Mouse (Mus musculus) MEL (cell line): ENCODE results near the gene Dnaic2. TPM values are rescaled to one million over a fixed set of nuclear protein-coding genes. Genes with fewer than 3 reads are reported as not detected.

Source experiments
- DNase-seq: peaks from one replicate; pipeline ENCODE4 v3.0.0; 2011; ENCODE audit warnings: low read depth, low spot score
- H3K27ac ChIP-seq: 2 replicates; pipeline ENCODE4 v1.5.1; 2012; ENCODE audit warnings: low read depth, mild to moderate bottlenecking, control low read depth, low read length, moderate library complexity; ENCODE audit not compliant: control insufficient read depth
- H3K27me3 ChIP-seq, 2 experiments: fragments of 150-350 bp in 1 of 2; sonication (generic) in 1 of 2; 2 replicates each; pipeline ENCODE4 v1.6.1; 2012; ENCODE audit warnings: low read length in 2 of 2, mild to moderate bottlenecking in 2 of 2, improper control_type of control experiment in 1 of 2, moderate library complexity in 1 of 2; ENCODE audit not compliant: insufficient read depth in 2 of 2, control insufficient read depth in 1 of 2
- H3K36me3 ChIP-seq, 2 experiments: 2 replicates each; pipeline ENCODE4 v1.6.1; 2012 to 2014; ENCODE audit warnings: low read length in 2 of 2, improper control_type of control experiment in 1 of 2, inconsistent platforms in 1 of 2, mild to moderate bottlenecking in 1 of 2; ENCODE audit not compliant: insufficient read depth in 2 of 2, control insufficient read depth in 1 of 2
- H3K4me1 ChIP-seq, 2 experiments: fragments of 150-350 bp in 1 of 2; sonication (generic) in 1 of 2; 2 replicates each; pipeline ENCODE4 v1.6.1; 2012; ENCODE audit warnings: low read length in 2 of 2, improper control_type of control experiment in 1 of 2, mild to moderate bottlenecking in 1 of 2; ENCODE audit not compliant: insufficient read depth in 2 of 2, control insufficient read depth in 1 of 2
- H3K4me3 ChIP-seq, 2 experiments: fragments of 150-350 bp in 1 of 2; sonication (generic) in 1 of 2; 2 replicates each; pipeline ENCODE4 v1.5.1; 2012; ENCODE audit warnings: low read depth in 2 of 2, low read length in 2 of 2, mild to moderate bottlenecking in 2 of 2, moderate library complexity in 2 of 2, control low read depth in 1 of 2, improper control_type of control experiment in 1 of 2; ENCODE audit not compliant: control insufficient read depth in 1 of 2, insufficient read depth in 1 of 2
- H3K79me2 ChIP-seq: 2 replicates; pipeline ENCODE4 v1.6.1; 2012; ENCODE audit warnings: mild to moderate bottlenecking, low read length, moderate library complexity; ENCODE audit not compliant: control insufficient read depth, poor library complexity, insufficient read depth
- H3K9ac ChIP-seq: 2 replicates; pipeline ENCODE4 v1.6.1; 2012; ENCODE audit warnings: low read depth, mild to moderate bottlenecking, control low read depth, low read length, moderate library complexity; ENCODE audit not compliant: control insufficient read depth, poor library complexity, severe bottlenecking
- H3K9me3 ChIP-seq: fragments of 150-350 bp; sonication (generic); replicated peaks from 2 replicates; pipeline ENCODE4 v1.6.1; 2012; ENCODE audit warnings: mild to moderate bottlenecking, low read length, improper control_type of control experiment, moderate library complexity; ENCODE audit not compliant: insufficient read depth
- CHD2 ChIP-seq: IDR thresholded peaks from 2 replicates; pipeline ENCODE4 v1.6.1; 2011; ENCODE audit warnings: low read length, improper control_type of control experiment
- CTCF ChIP-seq, 3 experiments: IDR thresholded peaks in 2 of 3; conservative IDR thresholded peaks in 1 of 3; 2 replicates each; pipeline ENCODE4 v1.5.1; 2011 to 2012; ENCODE audit warnings: low read length in 3 of 3, low read depth in 2 of 3, mild to moderate bottlenecking in 2 of 3, improper control_type of control experiment in 1 of 3, inconsistent platforms in 1 of 3, mixed read lengths in 1 of 3, moderate library complexity in 1 of 3; ENCODE audit not compliant: control insufficient read depth in 1 of 3, insufficient read depth in 1 of 3, poor library complexity in 1 of 3, severe bottlenecking in 1 of 3
- E2F4 ChIP-seq: IDR thresholded peaks from 2 replicates; pipeline ENCODE4 v1.6.1; 2011; ENCODE audit warnings: low read depth, low read length, improper control_type of control experiment, borderline replicate concordance
- GATA1 ChIP-seq: IDR thresholded peaks from 2 replicates; pipeline ENCODE4 v1.6.1; 2011; ENCODE audit warnings: low read depth, low read length, improper control_type of control experiment
- HCFC1 ChIP-seq: IDR thresholded peaks from 2 replicates; pipeline ENCODE4 v1.6.1; 2012; ENCODE audit warnings: low read depth, mild to moderate bottlenecking, inconsistent platforms, low read length, improper control_type of control experiment, moderate library complexity
- JUND ChIP-seq: IDR thresholded peaks from 2 replicates; pipeline ENCODE4 v1.6.1; 2011; ENCODE audit warnings: low read depth, mild to moderate bottlenecking, improper control_type of control experiment, low read length
- KAT2A ChIP-seq: conservative IDR thresholded peaks from 2 replicates; pipeline ENCODE4 v1.6.1; 2012; ENCODE audit warnings: low read depth, low read length, improper control_type of control experiment, inconsistent platforms
- MAFK ChIP-seq: IDR thresholded peaks from 2 replicates; pipeline ENCODE4 v1.6.1; 2011; ENCODE audit warnings: low read depth, mild to moderate bottlenecking, low read length, improper control_type of control experiment, borderline replicate concordance
- NELFE ChIP-seq: IDR thresholded peaks from 2 replicates; pipeline ENCODE4 v1.6.1; 2011; ENCODE audit warnings: low read depth, low read length, improper control_type of control experiment
- POLR2A ChIP-seq, 2 experiments: IDR thresholded peaks; 2 replicates each; pipeline ENCODE4 v1.6.1; 2011 to 2012; ENCODE audit warnings: low read length in 2 of 2, mild to moderate bottlenecking in 2 of 2, control low read depth in 1 of 2, improper control_type of control experiment in 1 of 2, low read depth in 1 of 2, moderate library complexity in 1 of 2; ENCODE audit not compliant: control insufficient read depth in 1 of 2, insufficient read depth in 1 of 2, poor library complexity in 1 of 2
- POLR2AphosphoS2 ChIP-seq: IDR thresholded peaks from 2 replicates; pipeline ENCODE4 v1.6.1; 2011; ENCODE audit warnings: low read length, improper control_type of control experiment
- POLR2AphosphoS5 ChIP-seq: IDR thresholded peaks from 2 replicates; pipeline ENCODE4 v1.6.1; 2012; ENCODE audit warnings: low read depth, borderline replicate concordance, mild to moderate bottlenecking, inconsistent platforms, low read length, moderate library complexity, mixed read lengths
- RCOR1 ChIP-seq: IDR thresholded peaks from 2 replicates; pipeline ENCODE4 v1.6.1; 2012; ENCODE audit warnings: low read depth, mild to moderate bottlenecking, inconsistent platforms, low read length, improper control_type of control experiment
- SMC3 ChIP-seq: IDR thresholded peaks from 2 replicates; pipeline ENCODE4 v1.6.1; 2011; ENCODE audit warnings: low read depth, low read length, improper control_type of control experiment
- TAL1 ChIP-seq: IDR thresholded peaks from 2 replicates; pipeline ENCODE4 v1.6.1; 2012; ENCODE audit warnings: mild to moderate bottlenecking, inconsistent platforms, low read length, moderate library complexity, mixed read lengths
- TBP ChIP-seq: IDR thresholded peaks from 2 replicates; pipeline ENCODE4 v1.8.0; 2011; ENCODE audit warnings: low read depth, low read length, improper control_type of control experiment
- USF2 ChIP-seq, 2 experiments: IDR thresholded peaks; 2 replicates each; pipeline ENCODE4 v1.6.1; 2011 to 2012; ENCODE audit warnings: improper control_type of control experiment in 2 of 2, low read length in 2 of 2, borderline replicate concordance in 1 of 2, inconsistent platforms in 1 of 2, low read depth in 1 of 2, mild to moderate bottlenecking in 1 of 2; ENCODE audit not compliant: insufficient read depth in 1 of 2
- ZC3H11A ChIP-seq: IDR thresholded peaks from 2 replicates; pipeline ENCODE4 v1.6.1; 2012; ENCODE audit warnings: low read depth, mild to moderate bottlenecking, inconsistent platforms, low read length, improper control_type of control experiment
- ZNF384 ChIP-seq: IDR thresholded peaks from 2 replicates; pipeline ENCODE4 v1.6.1; 2012; ENCODE audit warnings: low read depth, mild to moderate bottlenecking, inconsistent platforms, low read length, improper control_type of control experiment
- polyA plus RNA-seq, 2 experiments: library from polyadenylated mRNA; stranded (reverse) in 1 of 2; unstranded in 1 of 2; fragments of >175 nt in 1 of 2; fragments of >200 nt in 1 of 2; gene quantifications; 2 replicates each; pipeline versions ENCODE4 v1.2.1 to v1.2.4; 2012; ENCODE audit warnings: low replicate concordance in 2 of 2, low read depth in 1 of 2; ENCODE audit not compliant: insufficient read length in 2 of 2, insufficient read depth in 1 of 2, missing spikeins in 1 of 2
- total RNA-seq: library from RNA; depleted of rRNA; stranded (reverse); fragments of 300-350 nt; gene quantifications from 2 replicates; pipeline ENCODE4 v1.2.3, GENCODE M21; 2012

Dnaic2 gene
- total and polyA plus RNA-seq, 3 experiments = not detected

DNA sequence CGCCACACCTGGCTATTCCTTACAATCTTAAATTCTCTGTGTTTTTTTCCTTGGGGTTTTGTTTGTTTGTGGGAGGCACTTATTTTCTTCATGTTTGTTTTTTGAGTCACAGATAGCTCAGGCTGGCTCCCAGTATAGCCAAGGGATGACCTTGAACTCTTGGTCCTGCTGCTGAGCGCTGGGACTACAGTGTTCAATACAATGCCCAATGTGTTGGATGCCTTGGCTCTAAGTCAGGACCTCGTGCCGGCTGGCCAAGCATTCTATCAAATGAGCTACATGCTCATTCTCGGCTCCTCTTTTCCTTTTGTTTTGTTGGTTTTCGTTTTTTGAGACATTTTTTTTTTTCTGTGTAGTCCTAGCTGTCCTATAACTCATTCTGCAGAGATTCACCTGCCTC lies 33.8 kb upstream of the Dnaic2 start:
- H3K36me3 ChIP-seq = no peaks in the 10 kb centered on the region

DNA sequence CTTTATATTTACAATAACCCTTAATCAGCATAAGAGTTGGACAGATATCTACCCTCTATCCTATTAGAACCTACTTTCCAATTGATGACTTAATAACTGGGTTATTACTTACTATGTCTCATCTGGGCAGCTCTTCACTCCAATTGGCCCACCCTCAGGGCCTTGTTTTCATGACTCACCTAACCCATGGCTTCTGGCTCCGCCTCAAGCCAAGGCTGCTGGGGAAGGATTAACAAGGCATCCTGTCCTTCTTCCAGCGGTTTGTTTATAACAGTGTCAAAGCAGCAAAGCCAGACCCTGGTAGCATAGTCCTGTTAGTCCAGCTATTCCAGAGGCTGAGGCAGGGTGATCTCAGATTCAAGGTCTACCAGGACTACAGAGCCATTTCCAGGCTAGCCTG lies 32.8 kb upstream of the Dnaic2 start:
- Histone ChIP-seq H3K27me3 (no peaks in the 10 kb centered on the region), H3K4me1 (no peaks in the 10 kb centered on the region), H3K27ac (no peak overlapping the region), H3K9me3 (no peaks in the 10 kb centered on the region), H3K79me2 (no peaks in the 10 kb centered on the region), H3K9ac (no peak overlapping the region), H3K4me3 (no peak overlapping the region), H3K36me3 (no peaks in the 10 kb centered on the region)
- no peak for DNase-seq
- no peak for TF ChIP-seq JUND
- TF ChIP-seq KAT2A = no peak
- no peak for TF ChIP-seq ZNF384
- no peak for TF ChIP-seq CTCF (IDR thresholded peaks at IDR 0.05 in 2 of 3, conservative IDR thresholded peaks at IDR 0.05 in 1 of 3; ENCODE audit: control insufficient read depth in 1 of 3, insufficient read depth in 1 of 3, low read depth in 2 of 3, low read length in 3 of 3, poor library complexity in 1 of 3, severe bottlenecking in 1 of 3)
- TF ChIP-seq TBP = no peak
- TF ChIP-seq POLR2AphosphoS2 = no peak
- TF ChIP-seq CHD2 = no peak
- no peak for TF ChIP-seq HCFC1
- TF ChIP-seq RCOR1 = no peak
- TF ChIP-seq POLR2AphosphoS5 = no peak
- no peak for TF ChIP-seq NELFE
- no peak for TF ChIP-seq ZC3H11A
- TF ChIP-seq MAFK = no peak
- no peak for TF ChIP-seq E2F4
- TF ChIP-seq USF2 (IDR thresholded peaks at IDR 0.05; ENCODE audit: borderline replicate concordance in 1 of 2, insufficient read depth in 1 of 2, low read depth in 1 of 2, low read length in 2 of 2) = no peak
- TF ChIP-seq GATA1 = no peak
- TF ChIP-seq POLR2A (IDR thresholded peaks at IDR 0.05; ENCODE audit: control insufficient read depth in 1 of 2, insufficient read depth in 1 of 2, low read depth in 1 of 2, low read length in 2 of 2, poor library complexity in 1 of 2) = no peak

More for the DNA sequence above, 33.8 kb upstream of the Dnaic2 start:
- no peaks in the 10 kb centered on the region for H3K27me3 ChIP-seq
- H3K4me3 ChIP-seq = no peak overlapping the region
- H3K27ac ChIP-seq = no peak overlapping the region
- no peaks in the 10 kb centered on the region for H3K9me3 ChIP-seq
- H3K9ac ChIP-seq = no peak overlapping the region
- no peak for DNase-seq
- TF ChIP-seq SMC3 (no peak), TAL1 (no peak), CHD2 (no peak)
- TF ChIP-seq, all 39 proteins: peak for 0
- Histone ChIP-seq H3K4me1 (no peaks in the 10 kb centered on the region), H3K79me2 (no peaks in the 10 kb centered on the region)
